Mouse (Mus musculus): ENCODE data around the gene Gm28305.

The Gm28305 gene

GRCm38 (mm10) chr9:104043676-104044075 lies 3.2 kb downstream of the Gm28305 start:
- no peak for TF ChIP-seq GATA4 (IDR thresholded peaks at IDR 0.05; ENCODE audit: insufficient replicate concordance, low read length)

GRCm38 (mm10) chr9:104051028-104051427 lies 10.6 kb downstream of the Gm28305 start:
- TF ChIP-seq GATA4 (IDR thresholded peaks at IDR 0.05; ENCODE audit: insufficient replicate concordance, low read length), result no peak

DNA sequence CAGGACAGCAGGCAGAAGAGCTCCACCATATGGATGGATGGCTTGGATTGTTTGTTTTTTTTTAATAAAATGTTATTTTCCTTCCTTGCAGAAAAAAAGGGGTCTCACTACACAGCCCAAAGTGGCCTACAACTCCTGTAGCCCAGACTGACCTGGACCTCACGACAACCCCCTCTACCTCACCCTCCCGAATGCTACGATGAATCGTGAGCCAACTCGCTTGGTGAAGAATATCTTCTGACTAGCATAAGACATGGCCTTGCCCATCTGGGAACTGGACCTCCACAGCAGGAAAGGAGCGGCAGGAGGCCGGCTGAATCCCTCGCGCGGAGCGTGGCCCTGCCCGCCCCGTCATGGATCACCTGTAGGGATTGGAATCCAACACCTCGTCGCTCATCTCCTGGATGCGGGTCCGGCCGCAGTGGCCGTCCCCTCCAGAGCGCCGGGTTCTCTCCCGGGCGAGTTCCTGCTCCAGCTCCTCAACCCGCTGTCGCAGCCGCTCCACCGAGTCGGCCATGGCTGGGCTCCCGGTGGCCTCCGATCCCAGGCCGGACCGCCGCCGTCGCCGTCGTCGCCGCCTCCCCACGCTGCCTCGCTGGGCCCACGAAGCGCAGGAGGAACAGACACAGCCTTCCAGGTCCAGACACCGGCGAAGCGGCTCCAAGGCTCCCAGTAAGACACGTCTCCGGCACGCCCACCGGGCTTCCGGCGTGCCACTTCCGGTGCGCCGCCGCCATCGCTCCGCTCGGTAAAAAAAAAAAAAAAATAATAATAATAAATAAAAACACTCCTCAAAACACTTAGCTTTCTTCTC lies 22.2 kb downstream of the Gm28305 start, which contains the start of gene Uba5:
Uba5 (minus strand) TSS at position 705 of the 814 bp plus-strand sequence.
- TF ChIP-seq GATA4 (IDR thresholded peaks at IDR 0.05; ENCODE audit: insufficient replicate concordance, low read length), result no peak

DNA sequence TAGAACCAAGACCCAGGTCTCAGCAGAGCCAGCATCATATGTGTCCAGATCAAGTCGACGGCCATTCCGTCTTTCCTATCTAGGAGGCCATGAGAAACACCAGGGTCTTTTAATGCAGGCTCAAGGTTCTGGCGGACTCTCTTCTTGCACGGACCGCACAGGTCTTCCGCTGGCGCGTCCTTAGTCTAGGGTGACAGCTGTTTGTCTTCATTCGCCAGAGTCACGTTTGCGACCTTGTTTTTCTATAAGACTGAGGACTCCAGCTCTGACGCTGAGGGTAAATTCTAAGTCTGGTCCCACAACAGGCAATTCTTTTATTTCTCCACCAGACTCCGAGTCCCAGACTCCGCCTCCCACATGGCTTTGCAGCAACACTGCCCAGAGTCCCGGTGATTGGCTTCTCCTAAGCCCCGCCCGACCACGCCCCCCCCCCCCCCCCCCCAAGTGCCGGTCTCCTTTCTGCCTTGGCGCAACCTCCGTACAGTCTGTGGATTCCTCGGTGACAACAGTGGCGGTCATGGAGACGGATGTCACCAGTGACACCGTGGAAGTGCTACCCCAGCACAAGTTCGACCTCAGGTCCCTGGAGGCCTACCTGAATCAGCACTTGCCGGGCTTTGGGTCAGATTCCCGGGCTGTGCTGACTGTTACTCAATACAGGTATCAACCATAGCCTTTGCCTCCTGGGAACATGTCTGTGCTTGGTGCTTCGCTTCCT lies 22.9 kb downstream of the Gm28305 start, which contains the start of gene Acad11:
Acad11 (plus strand) TSS at position 134 of the 718 bp plus-strand sequence.
- no peak for TF ChIP-seq GATA4 (IDR thresholded peaks at IDR 0.05; ENCODE audit: insufficient replicate concordance, low read length)

DNA sequence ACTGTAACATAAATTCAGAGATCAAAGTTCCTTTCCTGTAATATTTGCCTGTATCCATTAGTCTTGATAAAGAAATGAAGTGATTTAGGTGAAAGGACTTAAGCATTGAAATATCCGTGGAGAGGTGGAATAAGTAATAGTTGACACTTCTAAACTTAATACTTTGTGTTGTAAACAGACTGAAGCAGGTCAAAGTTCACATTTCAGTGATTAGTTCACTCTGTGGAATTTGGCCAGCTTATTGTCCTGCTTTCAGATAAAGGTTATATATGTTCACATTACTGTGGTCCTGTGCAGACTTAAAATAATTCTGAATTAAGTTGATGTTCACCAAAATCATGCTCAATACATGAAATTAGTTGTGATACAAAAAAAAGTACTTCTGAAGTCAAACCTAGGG lies 24.1 kb downstream of the Gm28305 start:
- no peak for TF ChIP-seq GATA4 (IDR thresholded peaks at IDR 0.05; ENCODE audit: insufficient replicate concordance, low read length)

- TF ChIP-seq GATA4 (IDR thresholded peaks at IDR 0.05; ENCODE audit: insufficient replicate concordance, low read length), result no peak
Measured at GRCm38 (mm10) chr9:104070241-104070640, 29.8 kb downstream of the Gm28305 start.

DNA sequence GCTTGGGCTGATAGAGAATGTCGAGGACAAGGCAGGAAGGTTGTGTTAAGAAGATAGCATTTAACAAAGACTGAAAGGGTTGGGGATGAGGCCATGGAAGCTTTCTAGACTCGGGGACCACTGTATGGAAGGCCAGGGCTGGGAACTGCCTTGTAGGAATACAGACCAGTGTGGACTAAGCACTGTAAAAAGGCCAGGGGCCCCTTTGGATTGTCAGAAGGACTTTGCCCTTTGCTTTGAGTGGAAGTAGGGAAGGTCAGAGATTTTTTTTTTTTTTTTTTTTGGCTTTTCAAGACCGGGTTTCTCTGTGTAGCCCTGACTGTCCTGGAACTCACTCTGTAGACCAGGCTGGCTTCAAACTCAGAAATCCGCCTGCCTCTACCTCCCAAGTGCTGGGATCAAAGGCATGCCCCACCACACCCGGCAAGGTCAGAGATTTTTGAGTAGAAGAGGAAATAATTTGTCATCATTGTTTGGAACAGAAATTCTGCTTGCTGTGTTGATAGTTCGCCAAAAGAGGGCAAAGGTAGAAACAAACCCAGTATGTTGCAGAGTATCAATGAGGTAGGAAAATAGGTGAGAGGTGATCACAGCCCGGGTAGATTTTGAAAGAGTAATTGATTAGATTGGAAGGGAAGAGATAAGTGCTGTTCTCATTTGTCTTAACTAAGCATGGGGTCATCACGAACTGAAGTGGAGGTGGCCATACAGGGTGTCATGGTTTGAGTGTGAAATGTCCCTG lies 30.6 kb downstream of the Gm28305 start:
- peak; percentile 53; the same call in 1 of the 2 replicates for TF ChIP-seq GATA4 (IDR thresholded peaks at IDR 0.05; ENCODE audit: insufficient replicate concordance, low read length)

DNA sequence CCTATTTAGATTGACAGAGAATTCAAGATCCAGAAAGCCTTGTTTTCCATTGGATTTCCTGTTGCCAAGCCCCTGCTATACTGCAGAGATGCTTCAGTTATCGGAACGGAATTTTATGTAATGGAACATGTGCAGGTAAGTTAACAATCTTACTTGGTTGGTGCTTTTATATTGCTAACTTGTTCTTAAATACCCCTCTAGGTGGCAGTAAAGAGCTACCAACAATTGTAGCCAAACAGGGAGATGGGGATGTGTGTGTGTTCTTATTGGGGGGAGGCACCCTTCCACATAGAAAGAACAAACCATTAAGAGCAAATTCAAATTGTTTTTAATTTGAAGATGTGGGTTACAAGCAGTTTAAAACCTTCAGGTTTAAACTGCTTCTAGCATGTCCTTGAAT lies 35.3 kb downstream of the Gm28305 start:
- TF ChIP-seq GATA4 (IDR thresholded peaks at IDR 0.05; ENCODE audit: insufficient replicate concordance, low read length), result no peak

- no peak for TF ChIP-seq GATA4 (IDR thresholded peaks at IDR 0.05; ENCODE audit: insufficient replicate concordance, low read length)
Measured at GRCm38 (mm10) chr9:104078780-104079179, 38.3 kb downstream of the Gm28305 start.

GRCm38 (mm10) chr9:104079379-104079778 lies 38.9 kb downstream of the Gm28305 start:
- TF ChIP-seq GATA4 (IDR thresholded peaks at IDR 0.05; ENCODE audit: insufficient replicate concordance, low read length), result no peak

DNA sequence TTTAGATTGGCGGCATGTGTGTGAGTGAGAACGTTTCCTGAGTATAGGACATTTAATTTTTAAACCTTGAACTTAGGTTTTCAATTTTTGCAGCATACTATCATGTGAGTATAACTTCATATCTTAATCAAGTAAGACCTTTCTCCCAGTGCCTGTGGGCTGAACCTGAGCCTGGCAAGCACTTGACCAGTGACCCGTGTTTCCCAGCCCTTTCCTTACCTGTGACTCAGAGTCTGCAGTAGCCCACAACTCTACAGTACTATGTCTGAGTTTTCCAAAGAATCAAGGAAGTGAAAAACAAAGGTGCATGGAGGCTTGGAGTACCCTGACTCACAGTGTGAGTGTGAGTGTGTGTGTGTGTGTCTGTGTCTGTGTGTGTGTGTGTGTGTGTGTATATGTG lies 39.6 kb downstream of the Gm28305 start:
- TF ChIP-seq GATA4 (IDR thresholded peaks at IDR 0.05; ENCODE audit: insufficient replicate concordance, low read length), result no peak

DNA sequence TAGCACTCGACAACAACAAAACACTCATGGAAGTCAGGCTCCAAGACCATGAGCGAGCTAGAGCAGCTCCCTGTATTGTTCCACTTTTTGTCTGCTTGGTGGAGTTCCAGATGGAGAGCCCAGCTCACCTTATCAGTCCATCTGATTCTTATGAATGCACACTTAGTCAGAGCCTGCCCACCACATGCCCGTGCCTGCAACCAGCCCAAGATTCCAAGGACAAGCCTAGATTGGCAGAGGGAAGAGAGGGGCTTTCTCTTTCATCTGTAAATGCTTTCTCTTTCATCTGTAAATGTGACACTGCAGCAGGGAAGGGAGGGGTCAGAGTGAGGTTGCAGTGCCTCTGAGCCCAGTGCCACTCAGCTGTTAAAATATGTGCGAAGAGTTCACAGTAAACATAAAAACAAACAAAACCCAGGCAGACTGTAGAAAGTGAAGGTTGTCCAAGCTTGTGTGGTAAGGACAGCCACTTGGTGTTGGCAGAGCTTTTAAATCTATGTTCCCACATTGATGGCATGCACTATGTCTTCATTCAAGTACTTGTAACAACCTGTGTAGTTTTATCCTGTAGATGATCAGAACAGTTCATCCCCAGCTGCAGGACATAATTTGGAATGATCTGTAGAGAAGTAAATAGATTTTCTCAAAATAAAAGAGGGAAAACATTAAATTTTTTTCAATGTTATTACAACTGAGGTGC lies 45.4 kb downstream of the Gm28305 start:
- TF ChIP-seq GATA4 (IDR thresholded peaks at IDR 0.05; ENCODE audit: insufficient replicate concordance, low read length), result no peak

GRCm38 (mm10) chr9:104088555-104088954 lies 48.1 kb downstream of the Gm28305 start:
- peak; percentile 54; the same call in 1 of the 2 replicates for TF ChIP-seq GATA4 (IDR thresholded peaks at IDR 0.05; ENCODE audit: insufficient replicate concordance, low read length)

DNA sequence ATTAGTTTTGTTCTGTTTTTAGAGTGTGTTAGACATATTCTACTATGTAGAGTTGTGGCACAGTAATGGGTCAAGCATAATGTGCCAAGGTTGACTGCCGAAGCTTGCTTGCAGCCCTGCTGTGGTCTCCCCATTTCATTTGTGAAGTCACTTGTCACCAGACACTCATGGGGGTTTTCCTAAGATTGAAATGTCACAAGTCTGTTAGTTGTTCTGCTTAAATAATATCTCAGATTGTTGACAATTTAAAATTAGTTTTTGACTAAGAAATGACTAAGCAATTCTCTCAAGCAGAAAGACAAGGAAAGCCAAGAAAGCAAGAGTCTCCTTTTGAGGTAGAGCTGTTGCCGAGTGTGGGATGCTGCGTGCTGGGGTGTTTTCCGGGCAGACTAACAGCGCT lies 52.5 kb downstream of the Gm28305 start:
- TF ChIP-seq GATA4 (IDR thresholded peaks at IDR 0.05; ENCODE audit: insufficient replicate concordance, low read length), result no peak

DNA sequence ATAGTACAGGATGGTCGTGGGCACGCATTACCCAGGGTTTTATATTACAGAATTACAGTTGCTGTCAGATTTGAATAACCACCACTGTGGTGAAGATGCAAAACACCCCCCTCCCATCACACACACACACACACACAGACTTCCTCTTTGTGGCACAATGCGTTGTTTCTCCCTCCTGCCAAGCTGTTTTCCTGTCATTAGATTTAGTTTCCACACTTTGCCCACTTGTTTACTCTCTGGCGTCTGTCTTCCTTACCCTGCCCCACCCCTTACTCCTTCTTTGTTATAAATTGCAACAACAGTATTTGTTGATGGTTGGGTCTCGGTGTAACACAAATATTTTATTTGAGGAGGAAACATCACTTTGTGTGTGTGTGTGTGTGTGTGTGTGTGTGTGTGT lies 57.8 kb downstream of the Gm28305 start:
- no peak for TF ChIP-seq GATA4 (IDR thresholded peaks at IDR 0.05; ENCODE audit: insufficient replicate concordance, low read length)
